Mouse (Mus musculus) forebrain, embryonic 12.5 days (tissue): ENCODE measurements around the gene Nme7. TPM values are rescaled to one million over a fixed set of nuclear protein-coding genes. Genes with fewer than 3 reads are reported as not detected.

ENCODE experiments used
- ATAC-seq: fragments of 200-750 bp; cut with Nextera tagmentation; 2 replicates; pipeline ENCODE4 v1.8.0; 2017; ENCODE audit warnings: moderate TSS enrichment; ENCODE audit not compliant: low FRiP score
- H3K27ac ChIP-seq: fragments of 300-500 bp; sonication (generic); 2 replicates; pipeline ENCODE4 v1.5.1; 2016; ENCODE audit warnings: mild to moderate bottlenecking
- H3K27me3 ChIP-seq: fragments of 300-500 bp; sonication (generic); 2 replicates; pipeline ENCODE4 v1.6.1; 2016; ENCODE audit warnings: mild to moderate bottlenecking
- H3K36me3 ChIP-seq: fragments of 300-500 bp; sonication (generic); replicated peaks from 2 replicates; pipeline ENCODE4 v1.6.1; 2016; ENCODE audit warnings: mild to moderate bottlenecking
- H3K4me1 ChIP-seq: fragments of 300-500 bp; sonication (generic); 2 replicates; pipeline ENCODE4 v1.6.1; 2016
- H3K4me2 ChIP-seq: fragments of 300-500 bp; sonication (generic); 2 replicates; pipeline ENCODE4 v1.6.1; 2016; ENCODE audit warnings: mild to moderate bottlenecking, moderate library complexity
- H3K4me3 ChIP-seq: fragments of 300-500 bp; sonication (generic); replicated peaks from 2 replicates; pipeline ENCODE4 v1.5.1; 2016; ENCODE audit warnings: mild to moderate bottlenecking
- H3K9ac ChIP-seq: fragments of 300-500 bp; sonication (generic); 2 replicates; pipeline ENCODE4 v1.6.1; 2016; ENCODE audit warnings: mild to moderate bottlenecking
- H3K9me3 ChIP-seq: fragments of 300-500 bp; sonication (generic); 2 replicates; pipeline ENCODE4 v1.6.1; 2016
- WGBS: fragments of 180-500 bp; shearing (Covaris S2); methylation state at CpG from one replicate; pipeline ENCODE4 v1.1.7; 2016; 5-methylcytosine and 5-hydroxymethylcytosine counted together
- polyA plus RNA-seq: library from polyadenylated mRNA; unstranded; fragments of >200 nt; fragmentation: Nextera tagmentation; extraction: Ambion mirVana; gene quantifications from 2 replicates; pipeline ENCODE4 v1.2.1, GENCODE M21; 2016

The Nme7 gene
- polyA plus RNA-seq, 1 experiment from 2014 or later = 37.0 TPM

GRCm38 (mm10) chr1:164294071-164294470, 9.8 kb upstream of the Nme7 start:
- ATAC-seq = no peak
- WGBS = 97% methylated on average over 6 of the region's 6 CpGs
- Histone ChIP-seq H3K4me2 (no peak overlapping the region), H3K27ac (no peak overlapping the region), H3K36me3 (peaks cover 65% of the 10 kb centered on the region), H3K27me3 (no peaks in the 10 kb centered on the region), H3K4me3 (no peak overlapping the region), H3K4me1 (no peaks in the 10 kb centered on the region), H3K9me3 (no peaks in the 10 kb centered on the region), H3K9ac (no peak overlapping the region)

- Histone ChIP-seq H3K36me3 (peaks cover 72% of the 10 kb centered on the region), H3K27me3 (no peaks in the 10 kb centered on the region)
These were observed 7.4 kb upstream of the Nme7 start for GRCm38 (mm10) chr1:164296473-164296872.

GRCm38 (mm10) chr1:164301949-164302348, 2.0 kb upstream of the Nme7 start:
- ATAC-seq = no peak
- H3K4me3 ChIP-seq = no peak overlapping the region
- peaks cover 11% of the 10 kb centered on the region for H3K4me1 ChIP-seq
- no peaks in the 10 kb centered on the region for H3K27me3 ChIP-seq
- H3K9ac ChIP-seq = no peak overlapping the region
- H3K27ac ChIP-seq = no peak overlapping the region
- H3K36me3 ChIP-seq = peaks cover 48% of the 10 kb centered on the region
- no peak overlapping the region for H3K4me2 ChIP-seq
- H3K9me3 ChIP-seq = no peaks in the 10 kb centered on the region
- WGBS = 90% methylated on average over 4 of the region's 4 CpGs

More at GRCm38 (mm10) chr1:164296473-164296872, 7.4 kb upstream of the Nme7 start:
- no peaks in the 10 kb centered on the region for H3K9me3 ChIP-seq
- no peak overlapping the region for H3K4me2 ChIP-seq
- H3K27ac ChIP-seq = no peak overlapping the region
- no peak for ATAC-seq
- H3K4me1 ChIP-seq = no peaks in the 10 kb centered on the region
- no peak overlapping the region for H3K4me3 ChIP-seq
- 98% methylated on average over 4 of the region's 5 CpGs for WGBS
- H3K9ac ChIP-seq = no peak overlapping the region

- peaks cover 20% of the 10 kb centered on the region for H3K4me1 ChIP-seq
- H3K27ac ChIP-seq = 0 out of 2 replicates have a peak within 1 kb of the TSS, but pooled peaks have one; percentile 31
These were observed 3.3 kb downstream of the Nme7 start, which contains the start of gene Blzf1 for GRCm38 (mm10) chr1:164307124-164307751. Blzf1 (minus strand) TSS chr1:164307489.

GRCm38 (mm10) chr1:164307922-164308321, 4.0 kb downstream of the Nme7 start:
- peak overlapping the region; percentile 78 for H3K4me3 ChIP-seq
- peaks cover 20% of the 10 kb centered on the region for H3K4me1 ChIP-seq
- no peak for ATAC-seq
- no peaks in the 10 kb centered on the region for H3K9me3 ChIP-seq
- H3K27ac ChIP-seq = 0 out of 2 replicates have a peak overlapping the region, but pooled peaks have one; percentile 31
- H3K4me2 ChIP-seq = peak overlapping the region; percentile 72
- H3K9ac ChIP-seq = peak overlapping the region; percentile 55
- no peaks in the 10 kb centered on the region for H3K27me3 ChIP-seq
- 15% methylated on average over 10 of the region's 10 CpGs for WGBS
- H3K36me3 ChIP-seq = peaks cover 6% of the 10 kb centered on the region

More at GRCm38 (mm10) chr1:164307124-164307751, 3.3 kb downstream of the Nme7 start, which contains the start of gene Blzf1:
- Histone ChIP-seq H3K9ac (peak within 1 kb of the TSS; percentile 56), H3K27me3 (no peaks in the 10 kb centered on the region), H3K4me2 (peak within 1 kb of the TSS; percentile 91), H3K4me3 (peak within 1 kb of the TSS; percentile 78), H3K36me3 (peaks cover 2% of the 10 kb centered on the region), H3K9me3 (no peaks in the 10 kb centered on the region)
- ATAC-seq = peak; percentile 99
- WGBS = under 1% methylated on average over 35 of the region's 35 CpGs

GRCm38 (mm10) chr1:164314085-164314484, 10.2 kb downstream of the Nme7 start:
- no peaks in the 10 kb centered on the region for H3K27me3 ChIP-seq
- H3K4me3 ChIP-seq = no peak overlapping the region
- H3K9ac ChIP-seq = no peak overlapping the region
- H3K27ac ChIP-seq = no peak overlapping the region
- H3K4me2 ChIP-seq = no peak overlapping the region
- no peaks in the 10 kb centered on the region for H3K9me3 ChIP-seq
- no peaks in the 10 kb centered on the region for H3K4me1 ChIP-seq
- no peak for ATAC-seq
- 93% methylated on average over 5 of the region's 5 CpGs for WGBS
- H3K36me3 ChIP-seq = peaks cover 15% of the 10 kb centered on the region

- H3K27me3 ChIP-seq = no peaks in the 10 kb centered on the region
- H3K4me1 ChIP-seq = no peaks in the 10 kb centered on the region; the same call in 1 of the 2 replicates
- H3K9me3 ChIP-seq = no peaks in the 10 kb centered on the region
- H3K9ac ChIP-seq = no peak overlapping the region
- H3K36me3 ChIP-seq = peaks cover 15% of the 10 kb centered on the region
- H3K27ac ChIP-seq = no peak overlapping the region
- ATAC-seq = no peak; the same call in 1 of the 2 replicates
- no peak overlapping the region for H3K4me3 ChIP-seq
- no peak overlapping the region for H3K4me2 ChIP-seq
- 80% methylated on average over 8 of the region's 8 CpGs for WGBS
These were observed 11.3 kb downstream of the Nme7 start for GRCm38 (mm10) chr1:164315266-164315665.

- no peak overlapping the region for H3K4me3 ChIP-seq
- 37% methylated on average over 3 of the region's 3 CpGs for WGBS
- ATAC-seq = peak; percentile 61
- H3K36me3 ChIP-seq = peaks cover 15% of the 10 kb centered on the region
- H3K9me3 ChIP-seq = no peaks in the 10 kb centered on the region
- peaks cover 4% of the 10 kb centered on the region; the same call in 1 of the 2 replicates for H3K4me1 ChIP-seq
- H3K4me2 ChIP-seq = no peak overlapping the region
- no peak overlapping the region for H3K9ac ChIP-seq
- no peak overlapping the region for H3K27ac ChIP-seq
- H3K27me3 ChIP-seq = no peaks in the 10 kb centered on the region
These were observed 12.8 kb downstream of the Nme7 start for GRCm38 (mm10) chr1:164316697-164317096.

GRCm38 (mm10) chr1:164317261-164317660, 13.3 kb downstream of the Nme7 start:
- no peak overlapping the region for H3K4me3 ChIP-seq
- 88% methylated on average over 9 of the region's 9 CpGs for WGBS

GRCm38 (mm10) chr1:164318474-164318873, 14.6 kb downstream of the Nme7 start:
- Histone ChIP-seq H3K27ac (no peak overlapping the region), H3K9me3 (no peaks in the 10 kb centered on the region), H3K36me3 (peaks cover 8% of the 10 kb centered on the region), H3K4me2 (no peak overlapping the region), H3K27me3 (no peaks in the 10 kb centered on the region), H3K4me3 (no peak overlapping the region), H3K4me1 (peaks cover 9% of the 10 kb centered on the region; the same call in 1 of the 2 replicates), H3K9ac (no peak overlapping the region)
- 94% methylated on average over 5 of the region's 5 CpGs for WGBS
- ATAC-seq = no peak

More at GRCm38 (mm10) chr1:164317261-164317660, 13.3 kb downstream of the Nme7 start:
- H3K9me3 ChIP-seq = no peaks in the 10 kb centered on the region
- no peak overlapping the region for H3K4me2 ChIP-seq
- H3K27me3 ChIP-seq = no peaks in the 10 kb centered on the region
- peaks cover 9% of the 10 kb centered on the region; the same call in 1 of the 2 replicates for H3K4me1 ChIP-seq
- peaks cover 15% of the 10 kb centered on the region for H3K36me3 ChIP-seq
- no peak overlapping the region for H3K27ac ChIP-seq
- no peak for ATAC-seq
- no peak overlapping the region for H3K9ac ChIP-seq

- ATAC-seq = no peak
- Histone ChIP-seq H3K4me1 (peaks cover 9% of the 10 kb centered on the region; the same call in 1 of the 2 replicates), H3K9ac (no peak overlapping the region), H3K4me3 (no peak overlapping the region), H3K27me3 (no peaks in the 10 kb centered on the region), H3K4me2 (no peak overlapping the region), H3K9me3 (no peaks in the 10 kb centered on the region), H3K36me3 (no peaks in the 10 kb centered on the region), H3K27ac (no peak overlapping the region)
- 87% methylated on average over 14 of the region's 14 CpGs for WGBS
These were observed 15.7 kb downstream of the Nme7 start for GRCm38 (mm10) chr1:164319542-164320140.

- Histone ChIP-seq H3K9me3 (no peaks in the 10 kb centered on the region), H3K27ac (no peak overlapping the region), H3K4me1 (peaks cover 9% of the 10 kb centered on the region; the same call in 1 of the 2 replicates), H3K9ac (no peak overlapping the region), H3K4me2 (no peak overlapping the region), H3K36me3 (no peaks in the 10 kb centered on the region), H3K4me3 (no peak overlapping the region), H3K27me3 (no peaks in the 10 kb centered on the region)
- 66% methylated on average over 5 of the region's 5 CpGs for WGBS
- ATAC-seq = no peak
These were observed 16.8 kb downstream of the Nme7 start for GRCm38 (mm10) chr1:164320731-164321130.
